Mouse (Mus musculus): Measurements from ENCODE around the gene Atf3. TPM values are rescaled to one million over a fixed set of nuclear protein-coding genes. Genes with fewer than 3 reads are reported as not detected.

Gene Atf3
- polyA plus RNA-seq (2014; fragmentation: Nextera tagmentation; extraction: Ambion mirVana) = 3.1 and 3.6 TPM in 2 replicates

DNA sequence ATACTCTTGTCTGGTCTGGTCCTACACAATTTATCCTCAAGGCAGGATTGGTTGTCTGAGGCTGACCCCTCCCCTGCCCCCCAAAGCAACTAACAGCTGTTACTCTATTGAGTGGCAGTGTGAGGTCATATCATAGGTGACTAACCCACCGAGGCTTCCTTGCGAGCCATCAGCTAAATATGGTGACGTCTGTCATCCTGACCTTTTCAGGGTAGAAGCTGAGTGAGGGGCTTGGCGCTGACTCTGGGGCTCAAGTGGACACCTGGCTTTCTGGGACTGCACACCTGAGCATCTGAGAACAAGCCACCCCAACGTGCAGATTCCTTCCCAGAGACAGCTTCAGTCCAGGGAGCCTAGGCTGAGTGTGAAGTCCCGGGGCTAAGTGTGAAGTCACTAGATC, at the start of gene Atf3:
Atf3 (minus strand) TSS at position 101 of the 400 bp plus-strand sequence.
- Histone ChIP-seq H3K4me1 (replicated peaks; ENCODE audit: control insufficient read depth, insufficient read depth, low read length) (no peaks in the 10 kb centered on the region; the same call in 1 of the 2 replicates), H3K9ac (ENCODE audit: low read depth, low read length) (no peak within 1 kb of the TSS), H3K27me3 (replicated peaks; ENCODE audit: control insufficient read depth, insufficient read depth, low read length) (peaks cover 26% of the 10 kb centered on the region), H3K9me3 (ENCODE audit: control insufficient read depth, low read length) (no peaks in the 10 kb centered on the region), H3K4me2 (no peak within 1 kb of the TSS), H3K4me3 (ENCODE audit: low read depth, low read length) (no peak within 1 kb of the TSS), H3K27ac (ENCODE audit: low read depth, low read length) (no peak within 1 kb of the TSS), H3K36me3 (ENCODE audit: control insufficient read depth, insufficient read depth, low read length) (no peaks in the 10 kb centered on the region)
- 47% methylated on average over 6 of the region's 6 CpGs for WGBS
- ATAC-seq (replicated peaks; ENCODE audit: low FRiP score) = no peak
- DNase-seq (ENCODE audit: low spot score) = no peak

DNA sequence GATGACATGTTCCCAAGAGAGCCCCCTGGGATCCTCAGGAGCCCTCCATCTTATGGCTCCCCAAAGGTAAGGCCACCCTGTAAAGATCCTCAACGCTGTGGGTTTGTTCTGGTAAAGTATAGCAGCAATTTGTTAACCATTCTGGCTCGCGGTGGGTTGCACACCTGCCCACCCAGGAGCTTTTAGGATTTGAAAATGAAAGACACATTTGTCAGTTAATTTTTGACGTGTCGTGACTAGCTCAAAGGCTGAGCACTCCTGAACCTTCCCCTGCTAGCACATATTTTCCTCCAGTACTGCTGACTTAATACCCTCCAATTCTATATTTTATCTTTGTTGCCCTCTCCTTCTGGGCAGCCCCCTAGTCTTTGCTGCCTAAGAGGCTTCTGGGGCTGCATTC, 49.3 kb upstream of the Atf3 start:
- Histone ChIP-seq H3K27ac (ENCODE audit: low read depth, low read length) (no peak overlapping the region), H3K4me3 (ENCODE audit: low read depth, low read length) (no peak overlapping the region), H3K4me1 (replicated peaks; ENCODE audit: control insufficient read depth, insufficient read depth, low read length) (no peaks in the 10 kb centered on the region; the same call in 1 of the 2 replicates), H3K4me2 (no peak overlapping the region), H3K36me3 (ENCODE audit: control insufficient read depth, insufficient read depth, low read length) (no peaks in the 10 kb centered on the region), H3K9ac (ENCODE audit: low read depth, low read length) (no peak overlapping the region), H3K27me3 (replicated peaks; ENCODE audit: control insufficient read depth, insufficient read depth, low read length) (peaks cover 10% of the 10 kb centered on the region; the same call in 1 of the 2 replicates), H3K9me3 (ENCODE audit: control insufficient read depth, low read length) (no peaks in the 10 kb centered on the region)
- ATAC-seq (replicated peaks; ENCODE audit: low FRiP score) (no peak), DNase-seq (ENCODE audit: low spot score) (no peak)
- WGBS = 79% methylated on average over 5 of the region's 5 CpGs

- Histone ChIP-seq H3K4me1 (replicated peaks; ENCODE audit: control insufficient read depth, insufficient read depth, low read length) (no peaks in the 10 kb centered on the region; the same call in 1 of the 2 replicates), H3K9me3 (ENCODE audit: control insufficient read depth, low read length) (no peaks in the 10 kb centered on the region), H3K36me3 (ENCODE audit: control insufficient read depth, insufficient read depth, low read length) (no peaks in the 10 kb centered on the region), H3K27me3 (replicated peaks; ENCODE audit: control insufficient read depth, insufficient read depth, low read length) (peaks cover 11% of the 10 kb centered on the region), H3K27ac (ENCODE audit: low read depth, low read length) (no peak overlapping the region), H3K4me3 (ENCODE audit: low read depth, low read length) (no peak overlapping the region), H3K4me2 (no peak overlapping the region), H3K9ac (ENCODE audit: low read depth, low read length) (no peak overlapping the region)
- 75% methylated on average over 5 of the region's 5 CpGs for WGBS
- ATAC-seq (replicated peaks; ENCODE audit: low FRiP score) = no peak
- no peak for DNase-seq (ENCODE audit: low spot score)
Observed at GRCm38 (mm10) chr1:191263471-191263870, 45.6 kb upstream of the Atf3 start.

GRCm38 (mm10) chr1:191261861-191262260, 44.0 kb upstream of the Atf3 start:
- WGBS = 55% methylated on average over 6 of the region's 6 CpGs
- DNase-seq (ENCODE audit: low spot score) (no peak), ATAC-seq (replicated peaks; ENCODE audit: low FRiP score) (no peak)
- no peaks in the 10 kb centered on the region for H3K36me3 ChIP-seq (ENCODE audit: control insufficient read depth, insufficient read depth, low read length)
- no peak overlapping the region for H3K4me2 ChIP-seq
- H3K27ac ChIP-seq (ENCODE audit: low read depth, low read length) = no peak overlapping the region
- peaks cover 11% of the 10 kb centered on the region for H3K27me3 ChIP-seq (replicated peaks; ENCODE audit: control insufficient read depth, insufficient read depth, low read length)
- no peaks in the 10 kb centered on the region; the same call in 1 of the 2 replicates for H3K4me1 ChIP-seq (replicated peaks; ENCODE audit: control insufficient read depth, insufficient read depth, low read length)
- no peak overlapping the region for H3K9ac ChIP-seq (ENCODE audit: low read depth, low read length)
- no peak overlapping the region for H3K4me3 ChIP-seq (ENCODE audit: low read depth, low read length)
- H3K9me3 ChIP-seq (ENCODE audit: control insufficient read depth, low read length) = no peaks in the 10 kb centered on the region

- no peak overlapping the region for H3K27ac ChIP-seq (ENCODE audit: low read depth, low read length)
- H3K9me3 ChIP-seq (ENCODE audit: control insufficient read depth, low read length) = no peaks in the 10 kb centered on the region
- WGBS = 51% methylated on average over 5 of the region's 5 CpGs
- no peak overlapping the region for H3K4me3 ChIP-seq (ENCODE audit: low read depth, low read length)
- H3K9ac ChIP-seq (ENCODE audit: low read depth, low read length) = no peak overlapping the region
- H3K4me2 ChIP-seq = no peak overlapping the region
- ATAC-seq (replicated peaks; ENCODE audit: low FRiP score) (no peak), DNase-seq (ENCODE audit: low spot score) (no peak)
- H3K36me3 ChIP-seq (ENCODE audit: control insufficient read depth, insufficient read depth, low read length) = no peaks in the 10 kb centered on the region
- no peaks in the 10 kb centered on the region; the same call in 1 of the 2 replicates for H3K4me1 ChIP-seq (replicated peaks; ENCODE audit: control insufficient read depth, insufficient read depth, low read length)
- H3K27me3 ChIP-seq (replicated peaks; ENCODE audit: control insufficient read depth, insufficient read depth, low read length) = peaks cover 7% of the 10 kb centered on the region
Observed at GRCm38 (mm10) chr1:191259661-191260060, 41.8 kb upstream of the Atf3 start.

GRCm38 (mm10) chr1:191259121-191259520, 41.3 kb upstream of the Atf3 start:
- no peak for ATAC-seq (replicated peaks; ENCODE audit: low FRiP score)
- Histone ChIP-seq H3K4me3 (ENCODE audit: low read depth, low read length) (no peak overlapping the region), H3K36me3 (ENCODE audit: control insufficient read depth, insufficient read depth, low read length) (no peaks in the 10 kb centered on the region), H3K27ac (ENCODE audit: low read depth, low read length) (no peak overlapping the region), H3K27me3 (replicated peaks; ENCODE audit: control insufficient read depth, insufficient read depth, low read length) (peaks cover 7% of the 10 kb centered on the region), H3K4me1 (replicated peaks; ENCODE audit: control insufficient read depth, insufficient read depth, low read length) (no peaks in the 10 kb centered on the region; the same call in 1 of the 2 replicates), H3K9me3 (ENCODE audit: control insufficient read depth, low read length) (no peaks in the 10 kb centered on the region), H3K9ac (ENCODE audit: low read depth, low read length) (no peak overlapping the region), H3K4me2 (no peak overlapping the region)
- no peak for DNase-seq (ENCODE audit: low spot score)
- 13% methylated on average over 7 of the region's 7 CpGs for WGBS

DNA sequence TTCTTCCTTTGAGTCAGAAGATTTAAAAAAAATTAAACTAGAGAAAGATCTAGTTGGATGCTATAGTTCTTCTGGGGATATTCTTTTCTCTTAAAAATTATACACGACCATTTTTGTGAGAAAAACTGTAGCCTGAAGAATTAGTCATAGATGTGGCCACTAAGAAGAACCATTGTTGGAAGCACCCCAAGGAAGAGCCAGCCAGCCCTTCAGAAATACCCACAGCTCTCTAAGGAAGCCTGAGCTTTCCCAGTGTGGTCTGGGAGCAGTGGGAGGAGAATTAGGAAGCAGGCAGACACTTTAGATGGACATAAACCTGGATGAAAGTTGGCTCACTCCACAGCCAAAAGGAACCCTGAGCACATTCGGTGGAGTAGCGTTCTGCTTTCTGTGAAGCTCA, 40.7 kb upstream of the Atf3 start:
- Histone ChIP-seq H3K27ac (ENCODE audit: low read depth, low read length) (no peak overlapping the region), H3K27me3 (replicated peaks; ENCODE audit: control insufficient read depth, insufficient read depth, low read length) (peaks cover 7% of the 10 kb centered on the region), H3K9ac (ENCODE audit: low read depth, low read length) (no peak overlapping the region), H3K36me3 (ENCODE audit: control insufficient read depth, insufficient read depth, low read length) (no peaks in the 10 kb centered on the region), H3K4me3 (ENCODE audit: low read depth, low read length) (no peak overlapping the region), H3K4me1 (replicated peaks; ENCODE audit: control insufficient read depth, insufficient read depth, low read length) (no peaks in the 10 kb centered on the region; the same call in 1 of the 2 replicates), H3K9me3 (ENCODE audit: control insufficient read depth, low read length) (no peaks in the 10 kb centered on the region), H3K4me2 (no peak overlapping the region)
- no peak for ATAC-seq (replicated peaks; ENCODE audit: low FRiP score)
- WGBS = 48% methylated on average over 3 of the region's 3 CpGs
- DNase-seq (ENCODE audit: low spot score) = no peak

DNA sequence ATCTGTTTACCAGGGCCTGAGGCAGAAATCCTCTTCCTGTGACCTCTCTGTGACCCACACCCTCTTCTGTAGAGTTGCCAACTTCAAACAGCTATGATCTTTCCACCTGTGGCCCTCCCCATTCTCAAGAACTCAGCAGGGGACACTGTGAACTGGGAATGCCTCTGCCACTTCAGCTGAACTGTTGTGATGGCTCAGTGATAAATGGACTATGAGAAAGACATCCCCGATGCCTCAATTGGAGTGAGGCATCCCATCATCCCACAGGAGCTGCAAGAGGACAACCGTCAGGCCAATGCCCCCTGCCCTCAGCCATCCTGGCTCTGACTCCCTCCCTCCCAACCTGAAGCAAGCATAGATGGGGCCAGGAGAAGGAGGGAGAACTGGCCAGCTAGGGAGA, 40.1 kb upstream of the Atf3 start:
- 45% methylated on average over 2 of the region's 2 CpGs for WGBS
- Histone ChIP-seq H3K9ac (ENCODE audit: low read depth, low read length) (no peak overlapping the region), H3K27me3 (replicated peaks; ENCODE audit: control insufficient read depth, insufficient read depth, low read length) (peaks cover 7% of the 10 kb centered on the region), H3K27ac (ENCODE audit: low read depth, low read length) (no peak overlapping the region), H3K4me3 (ENCODE audit: low read depth, low read length) (no peak overlapping the region), H3K9me3 (ENCODE audit: control insufficient read depth, low read length) (no peaks in the 10 kb centered on the region), H3K4me1 (replicated peaks; ENCODE audit: control insufficient read depth, insufficient read depth, low read length) (no peaks in the 10 kb centered on the region; the same call in 1 of the 2 replicates), H3K36me3 (ENCODE audit: control insufficient read depth, insufficient read depth, low read length) (no peaks in the 10 kb centered on the region), H3K4me2 (no peak overlapping the region)
- DNase-seq (ENCODE audit: low spot score) (no peak), ATAC-seq (replicated peaks; ENCODE audit: low FRiP score) (no peak)

GRCm38 (mm10) chr1:191257351-191257771, 39.5 kb upstream of the Atf3 start:
- Histone ChIP-seq H3K4me1 (replicated peaks; ENCODE audit: control insufficient read depth, insufficient read depth, low read length) (no peaks in the 10 kb centered on the region; the same call in 1 of the 2 replicates), H3K27ac (ENCODE audit: low read depth, low read length) (no peak overlapping the region), H3K9me3 (ENCODE audit: control insufficient read depth, low read length) (no peaks in the 10 kb centered on the region), H3K9ac (ENCODE audit: low read depth, low read length) (no peak overlapping the region), H3K4me3 (ENCODE audit: low read depth, low read length) (no peak overlapping the region), H3K36me3 (ENCODE audit: control insufficient read depth, insufficient read depth, low read length) (no peaks in the 10 kb centered on the region), H3K4me2 (no peak overlapping the region), H3K27me3 (replicated peaks; ENCODE audit: control insufficient read depth, insufficient read depth, low read length) (peaks cover 7% of the 10 kb centered on the region)
- 74% methylated on average over 3 of the region's 3 CpGs for WGBS
- no peak for ATAC-seq (replicated peaks; ENCODE audit: low FRiP score)
- DNase-seq (ENCODE audit: low spot score) = no peak
